Mouse (Mus musculus): ENCODE measurements around the gene Pdcd1lg2. TPM values are rescaled to one million over a fixed set of nuclear protein-coding genes. Genes with fewer than 3 reads are reported as not detected.

The Pdcd1lg2 gene
- total and polyA plus RNA-seq, 2 experiments from 2014 or later: 0.15 to 0.71 TPM

DNA sequence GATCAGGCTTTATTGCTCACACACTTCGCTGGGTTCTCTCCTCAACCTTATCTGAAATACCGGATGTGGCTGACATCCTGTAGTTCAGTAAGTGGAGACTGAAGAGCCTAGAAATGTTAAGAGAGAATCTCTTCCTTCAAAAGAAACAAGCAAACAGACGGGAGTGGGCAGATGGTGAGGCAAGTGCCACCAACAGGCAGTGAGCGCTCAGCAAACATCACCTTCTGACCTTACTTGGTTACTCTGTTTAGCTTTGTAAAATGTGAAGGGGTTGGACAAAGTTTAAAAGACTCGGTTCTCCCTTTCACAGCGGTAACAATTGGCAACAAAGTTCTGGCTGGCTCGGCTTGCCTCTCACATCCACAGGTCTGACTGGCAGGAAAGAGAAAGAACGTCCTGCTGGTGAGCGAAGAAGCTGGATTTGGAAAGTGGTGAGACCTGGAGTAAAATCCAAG, 8.0 kb downstream of the Pdcd1lg2 start:
- Histone ChIP-seq H3K36me3 (ENCODE audit: insufficient read depth, low read length) (no peaks in the 10 kb centered on the region), H3K27ac (ENCODE audit: low read depth, low read length) (no peak overlapping the region), H3K9ac (replicated peaks; ENCODE audit: low read length, poor library complexity, severe bottlenecking) (no peak overlapping the region), H3K9me3 (ENCODE audit: low read length) (no peaks in the 10 kb centered on the region), H3K4me1 (ENCODE audit: insufficient read depth, low read length) (no peaks in the 10 kb centered on the region), H3K4me2 (ENCODE audit: low read depth, low read length, poor library complexity, severe bottlenecking) (no peak overlapping the region), H3K4me3 (ENCODE audit: low read depth, low read length) (no peak overlapping the region), H3K27me3 (ENCODE audit: insufficient read depth, low read length) (no peaks in the 10 kb centered on the region)
- no peak for TF ChIP-seq CTCF (IDR thresholded peaks at IDR 0.05)
- ATAC-seq (ENCODE audit: low FRiP score): no peak
- no peak for DNase-seq (ENCODE audit: low spot score)
- WGBS: 54% methylated on average over 9 of the region's 9 CpGs

DNA sequence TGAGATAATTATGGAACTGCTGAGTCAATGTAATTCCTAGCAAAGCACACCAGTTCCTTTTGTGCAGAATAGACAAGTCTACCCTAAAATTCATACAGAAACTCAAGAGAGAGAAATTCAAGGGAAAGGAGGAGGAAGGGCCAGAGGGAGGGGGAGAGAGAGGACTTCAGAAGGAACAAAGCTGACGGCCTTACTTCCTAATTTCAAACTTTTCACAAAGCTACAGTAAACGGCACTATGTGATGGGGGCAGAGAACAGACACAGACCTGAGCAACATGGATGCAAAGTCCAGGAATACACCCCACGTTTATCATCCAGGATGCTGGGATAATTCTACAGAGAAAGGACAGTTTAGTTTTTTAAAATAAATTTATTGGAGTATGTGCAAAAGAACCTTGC, 8.8 kb downstream of the Pdcd1lg2 start:
- no peak overlapping the region for H3K4me3 ChIP-seq (ENCODE audit: low read depth, low read length)
- no peaks in the 10 kb centered on the region for H3K4me1 ChIP-seq (ENCODE audit: insufficient read depth, low read length)
- no peaks in the 10 kb centered on the region for H3K36me3 ChIP-seq (ENCODE audit: insufficient read depth, low read length)
- ATAC-seq (ENCODE audit: low FRiP score) (no peak), DNase-seq (ENCODE audit: low spot score) (no peak)
- no peak for TF ChIP-seq CTCF (IDR thresholded peaks at IDR 0.05)
- no peak overlapping the region for H3K4me2 ChIP-seq (ENCODE audit: low read depth, low read length, poor library complexity, severe bottlenecking)
- H3K27ac ChIP-seq (ENCODE audit: low read depth, low read length): no peak overlapping the region
- H3K9me3 ChIP-seq (ENCODE audit: low read length): no peaks in the 10 kb centered on the region
- no peaks in the 10 kb centered on the region for H3K27me3 ChIP-seq (ENCODE audit: insufficient read depth, low read length)
- WGBS: 72% methylated on average over 3 of the region's 3 CpGs
- no peak overlapping the region for H3K9ac ChIP-seq (replicated peaks; ENCODE audit: low read length, poor library complexity, severe bottlenecking)

DNA sequence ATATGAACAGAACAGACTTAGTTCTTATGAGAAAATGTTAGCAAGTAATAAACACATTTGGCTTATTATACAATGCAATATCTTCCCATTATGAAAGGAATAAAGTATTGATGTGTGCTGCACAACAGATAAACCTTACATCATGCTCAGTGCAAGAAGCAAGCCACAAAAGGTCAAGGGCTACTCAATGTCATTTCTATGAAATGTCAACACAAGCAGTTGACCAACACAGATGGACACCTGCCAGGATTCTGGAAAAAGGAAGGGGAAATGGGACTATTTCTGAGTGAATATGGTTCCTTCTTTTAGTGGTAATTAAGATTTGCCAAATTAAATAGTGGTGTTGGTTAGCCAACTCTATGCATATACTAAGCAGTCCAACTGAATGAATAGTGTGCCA, 9.2 kb downstream of the Pdcd1lg2 start:
- Histone ChIP-seq H3K4me3 (ENCODE audit: low read depth, low read length) (no peak overlapping the region), H3K9ac (replicated peaks; ENCODE audit: low read length, poor library complexity, severe bottlenecking) (no peak overlapping the region), H3K36me3 (ENCODE audit: insufficient read depth, low read length) (no peaks in the 10 kb centered on the region), H3K4me2 (ENCODE audit: low read depth, low read length, poor library complexity, severe bottlenecking) (no peak overlapping the region), H3K27me3 (ENCODE audit: insufficient read depth, low read length) (no peaks in the 10 kb centered on the region), H3K4me1 (ENCODE audit: insufficient read depth, low read length) (no peaks in the 10 kb centered on the region), H3K27ac (ENCODE audit: low read depth, low read length) (no peak overlapping the region), H3K9me3 (ENCODE audit: low read length) (no peaks in the 10 kb centered on the region)
- DNase-seq (ENCODE audit: low spot score) (no peak), ATAC-seq (ENCODE audit: low FRiP score) (no peak)
- TF ChIP-seq CTCF (IDR thresholded peaks at IDR 0.05): no peak

DNA sequence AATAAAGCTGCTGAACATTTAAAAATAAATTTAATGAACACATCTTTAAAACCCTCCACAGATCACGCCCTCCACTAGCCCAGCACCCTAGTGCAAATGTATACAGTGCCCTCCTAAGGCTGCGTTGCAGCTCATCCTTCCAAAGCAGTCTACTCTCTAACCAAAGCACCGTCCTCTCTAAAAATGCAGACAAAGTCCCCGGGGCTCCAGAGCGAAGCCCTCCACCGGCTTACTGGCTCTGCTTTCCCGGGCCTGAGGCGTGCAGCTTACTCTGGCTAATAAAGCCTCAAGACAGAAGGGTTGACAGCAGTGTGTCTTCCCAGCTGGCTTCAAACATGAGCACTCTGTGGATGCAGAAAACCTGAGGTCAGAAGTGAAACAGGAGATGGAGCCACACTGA, 9.7 kb downstream of the Pdcd1lg2 start:
- no peak overlapping the region for H3K4me2 ChIP-seq (ENCODE audit: low read depth, low read length, poor library complexity, severe bottlenecking)
- no peak for DNase-seq (ENCODE audit: low spot score)
- H3K36me3 ChIP-seq (ENCODE audit: insufficient read depth, low read length): no peaks in the 10 kb centered on the region
- H3K27ac ChIP-seq (ENCODE audit: low read depth, low read length): no peak overlapping the region
- no peak for TF ChIP-seq CTCF (IDR thresholded peaks at IDR 0.05)
- H3K4me3 ChIP-seq (ENCODE audit: low read depth, low read length): no peak overlapping the region
- no peaks in the 10 kb centered on the region for H3K4me1 ChIP-seq (ENCODE audit: insufficient read depth, low read length)
- no peak for ATAC-seq (ENCODE audit: low FRiP score)
- 74% methylated on average over 8 of the region's 8 CpGs for WGBS
- no peak overlapping the region for H3K9ac ChIP-seq (replicated peaks; ENCODE audit: low read length, poor library complexity, severe bottlenecking)
- no peaks in the 10 kb centered on the region for H3K9me3 ChIP-seq (ENCODE audit: low read length)
- no peaks in the 10 kb centered on the region for H3K27me3 ChIP-seq (ENCODE audit: insufficient read depth, low read length)

DNA sequence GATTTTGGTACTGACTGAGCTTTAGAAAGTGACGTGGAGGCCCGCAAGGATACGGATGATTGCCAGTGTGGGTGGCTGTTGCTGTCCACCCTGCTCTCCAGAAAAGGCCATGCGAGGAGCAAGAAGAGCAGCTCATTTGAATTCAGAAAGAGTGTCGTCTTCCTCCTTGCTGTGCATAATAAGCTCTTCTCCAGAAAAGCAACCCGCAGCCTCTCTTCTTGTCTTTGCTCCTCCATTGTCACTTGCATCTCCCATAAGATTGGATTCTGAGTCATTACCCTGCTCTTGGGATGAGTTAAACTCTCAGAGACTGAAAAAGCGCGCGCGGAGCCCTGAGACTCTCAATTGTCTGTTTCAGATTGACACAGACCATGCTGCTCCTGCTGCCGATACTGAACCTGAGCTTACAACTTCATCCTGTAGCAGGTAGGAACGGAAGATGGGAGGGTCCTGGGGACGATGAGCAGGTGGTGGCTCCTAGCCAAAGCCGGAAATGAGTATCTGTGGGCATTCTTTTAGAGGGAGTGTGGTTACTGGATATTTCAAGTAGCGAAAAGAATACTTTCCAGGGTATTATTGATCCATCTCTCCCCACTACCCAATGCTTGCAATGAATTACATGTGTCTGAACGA, 11.4 kb downstream of the Pdcd1lg2 start:
- Histone ChIP-seq H3K9ac (replicated peaks; ENCODE audit: low read length, poor library complexity, severe bottlenecking) (no peak overlapping the region), H3K4me3 (ENCODE audit: low read depth, low read length) (no peak overlapping the region), H3K27me3 (ENCODE audit: insufficient read depth, low read length) (no peaks in the 10 kb centered on the region), H3K36me3 (ENCODE audit: insufficient read depth, low read length) (no peaks in the 10 kb centered on the region), H3K27ac (ENCODE audit: low read depth, low read length) (no peak overlapping the region), H3K9me3 (ENCODE audit: low read length) (no peaks in the 10 kb centered on the region), H3K4me2 (ENCODE audit: low read depth, low read length, poor library complexity, severe bottlenecking) (no peak overlapping the region), H3K4me1 (ENCODE audit: insufficient read depth, low read length) (no peaks in the 10 kb centered on the region)
- no peak for TF ChIP-seq CTCF (IDR thresholded peaks at IDR 0.05)
- no peak for DNase-seq (ENCODE audit: low spot score)
- no peak for ATAC-seq (ENCODE audit: low FRiP score)
- 82% methylated on average over 16 of the region's 16 CpGs for WGBS

DNA sequence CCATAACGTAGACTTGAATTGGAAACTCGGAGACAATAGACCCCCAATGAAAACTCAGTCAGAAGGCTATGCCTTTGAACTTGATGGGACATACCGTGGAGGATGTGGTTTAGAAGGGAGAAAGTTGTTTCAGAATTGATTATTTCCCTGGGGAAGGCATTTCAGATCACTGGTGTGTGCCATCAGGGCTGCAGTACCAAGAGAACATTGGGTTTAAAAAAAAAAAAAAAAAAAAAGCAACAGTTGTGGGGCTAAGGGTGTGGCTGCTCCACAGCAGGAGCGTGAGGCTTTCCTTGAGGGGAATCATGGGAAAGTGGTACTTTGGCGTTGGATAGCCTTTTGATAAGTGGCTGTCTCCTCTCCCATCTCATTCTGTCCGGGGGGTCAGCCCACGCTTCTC, 12.1 kb downstream of the Pdcd1lg2 start:
- no peak overlapping the region for H3K27ac ChIP-seq (ENCODE audit: low read depth, low read length)
- no peak overlapping the region for H3K4me3 ChIP-seq (ENCODE audit: low read depth, low read length)
- H3K9me3 ChIP-seq (ENCODE audit: low read length): no peaks in the 10 kb centered on the region
- no peaks in the 10 kb centered on the region for H3K4me1 ChIP-seq (ENCODE audit: insufficient read depth, low read length)
- H3K4me2 ChIP-seq (ENCODE audit: low read depth, low read length, poor library complexity, severe bottlenecking): no peak overlapping the region
- WGBS: 86% methylated on average over 7 of the region's 7 CpGs
- H3K27me3 ChIP-seq (ENCODE audit: insufficient read depth, low read length): no peaks in the 10 kb centered on the region
- H3K9ac ChIP-seq (replicated peaks; ENCODE audit: low read length, poor library complexity, severe bottlenecking): no peak overlapping the region
- no peak for ATAC-seq (ENCODE audit: low FRiP score)
- DNase-seq (ENCODE audit: low spot score): no peak
- H3K36me3 ChIP-seq (ENCODE audit: insufficient read depth, low read length): no peaks in the 10 kb centered on the region
- TF ChIP-seq CTCF (IDR thresholded peaks at IDR 0.05): no peak

All from midbrain, postnatal 0 days (tissue).